Mouse (Mus musculus) spleen, postnatal 10 days (tissue): ENCODE measurements around the gene Tmem199.

Experiments
- DNase-seq, 2 experiments: peaks; one replicate each; pipeline ENCODE4 v3.0.0; 2021 to 2022; ENCODE audit warnings: low spot score in 2 of 2

Tmem199 gene

GRCm38 (mm10) chr11:78524838-78525237 is 12.9 kb upstream of the Tmem199 start:
- DNase-seq = no peak

DNA sequence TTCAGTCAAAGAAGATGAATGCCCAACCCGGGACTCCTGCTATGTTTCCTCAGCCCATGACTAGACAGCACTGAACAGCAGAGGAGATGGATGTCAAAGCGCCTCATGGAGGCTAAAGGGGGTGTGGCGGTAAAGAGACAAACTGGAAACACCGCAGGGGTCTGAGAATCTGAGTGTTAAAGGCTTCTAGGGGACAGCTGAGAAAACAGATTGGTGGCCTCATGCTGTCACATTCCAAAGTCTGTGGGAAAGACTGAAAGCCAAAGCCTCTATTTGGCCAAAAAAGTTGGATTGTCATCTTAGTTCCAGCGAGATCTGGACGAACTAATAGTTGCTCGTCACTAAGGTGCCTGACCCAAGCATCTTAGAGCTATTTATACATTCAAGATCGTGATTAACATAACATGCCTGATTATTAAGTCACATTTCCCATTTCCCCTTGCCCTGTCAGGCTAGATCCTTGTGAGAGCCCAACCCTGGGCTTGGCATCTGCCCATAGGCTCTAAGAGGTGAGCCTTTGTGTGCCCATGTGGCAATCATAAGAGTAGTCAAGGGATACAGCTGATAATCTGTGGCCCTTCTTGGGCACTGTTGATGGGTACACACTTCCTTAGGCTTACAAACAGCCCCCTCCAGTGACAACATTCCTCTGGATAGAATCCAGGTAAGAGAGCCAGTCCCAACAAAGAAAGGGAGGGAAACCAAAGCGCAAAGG is 11.4 kb upstream of the Tmem199 start:
- DNase-seq = no peak

DNA sequence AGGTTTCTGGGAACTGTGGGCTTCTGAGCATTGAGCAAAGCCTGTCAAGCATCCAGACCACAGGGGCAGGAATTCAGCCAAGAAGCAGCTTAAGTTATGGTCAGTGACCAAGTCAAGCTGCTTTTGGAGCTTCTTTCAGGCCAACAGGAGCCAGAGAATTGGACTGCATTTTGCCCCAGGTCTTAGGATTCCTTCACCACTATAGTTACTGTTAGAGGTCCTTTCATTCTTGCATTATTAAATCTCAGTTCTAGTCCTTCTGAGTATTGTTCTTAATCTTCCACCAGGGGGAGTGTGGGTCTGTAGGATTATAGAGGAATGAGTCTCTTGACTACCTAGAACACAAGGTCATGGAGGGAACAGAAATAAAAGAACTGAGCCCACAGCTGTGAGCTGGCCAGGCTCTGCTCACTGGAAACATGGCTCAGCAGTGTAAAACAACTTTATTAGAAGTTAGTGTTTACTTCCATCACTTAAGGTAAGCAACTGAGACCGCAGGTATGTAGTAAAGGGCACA is 10.6 kb upstream of the Tmem199 start:
- DNase-seq = no peak

DNA sequence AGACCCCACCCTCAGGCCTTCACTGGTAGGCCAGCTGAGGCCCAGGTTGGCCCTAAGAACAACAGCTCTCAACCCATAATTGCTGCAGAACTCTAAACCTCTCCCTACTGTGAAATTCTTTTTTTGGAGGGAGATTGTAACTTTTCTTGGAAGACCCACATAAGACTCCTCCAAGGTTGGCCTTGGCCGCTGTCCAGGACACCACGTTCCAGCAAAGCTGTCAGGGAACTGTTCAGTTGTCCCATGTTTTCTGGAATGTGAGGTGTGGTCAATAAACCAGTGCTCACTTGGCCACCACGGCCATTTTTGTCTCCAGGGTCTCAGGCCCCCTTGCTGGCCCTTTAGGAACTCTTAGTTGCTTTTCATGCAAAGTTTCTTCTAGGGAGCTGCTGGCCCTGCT is 9.9 kb upstream of the Tmem199 start:
- DNase-seq = no peak

- DNase-seq = no peak
Measured at GRCm38 (mm10) chr11:78518931-78519330, 7.0 kb upstream of the Tmem199 start.

DNA sequence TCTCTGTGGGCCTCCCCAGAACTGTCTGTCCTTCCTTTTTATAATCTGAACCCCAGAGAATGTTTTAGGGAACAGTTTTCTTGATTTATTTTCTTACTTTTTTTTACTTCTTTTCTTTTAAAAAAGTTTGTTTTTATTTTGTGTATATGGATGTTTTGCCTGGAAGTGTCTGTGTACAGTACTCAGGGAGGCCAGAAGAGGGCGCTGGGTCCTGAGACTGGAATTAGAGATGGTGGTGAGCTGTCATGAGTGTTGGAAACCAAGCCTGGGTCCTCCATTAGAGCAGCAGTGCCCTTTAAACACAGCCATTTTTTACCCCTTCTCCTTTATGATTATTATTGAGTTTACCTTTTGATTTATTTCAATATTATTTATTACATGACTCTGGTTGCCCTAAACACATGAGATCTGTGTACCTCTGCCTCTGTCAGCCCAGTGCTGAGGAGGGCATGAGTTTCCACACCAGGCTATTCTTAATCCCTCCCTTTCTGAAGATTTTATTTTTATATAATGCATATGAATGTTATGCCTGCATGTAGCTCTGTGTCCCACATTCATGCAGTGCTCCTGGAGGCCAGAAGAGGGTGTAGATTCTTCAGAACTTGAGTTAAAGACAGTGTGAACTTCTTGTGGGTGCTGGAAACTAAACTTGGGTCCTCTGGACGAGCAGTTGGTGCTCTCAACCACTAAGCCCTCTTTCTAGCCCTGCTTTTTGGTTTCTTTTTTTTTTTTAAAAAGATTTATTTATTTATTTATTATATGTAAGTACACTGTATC is 3.8 kb upstream of the Tmem199 start:
- DNase-seq = peak in 1 of 2 experiments; percentile 45

DNA sequence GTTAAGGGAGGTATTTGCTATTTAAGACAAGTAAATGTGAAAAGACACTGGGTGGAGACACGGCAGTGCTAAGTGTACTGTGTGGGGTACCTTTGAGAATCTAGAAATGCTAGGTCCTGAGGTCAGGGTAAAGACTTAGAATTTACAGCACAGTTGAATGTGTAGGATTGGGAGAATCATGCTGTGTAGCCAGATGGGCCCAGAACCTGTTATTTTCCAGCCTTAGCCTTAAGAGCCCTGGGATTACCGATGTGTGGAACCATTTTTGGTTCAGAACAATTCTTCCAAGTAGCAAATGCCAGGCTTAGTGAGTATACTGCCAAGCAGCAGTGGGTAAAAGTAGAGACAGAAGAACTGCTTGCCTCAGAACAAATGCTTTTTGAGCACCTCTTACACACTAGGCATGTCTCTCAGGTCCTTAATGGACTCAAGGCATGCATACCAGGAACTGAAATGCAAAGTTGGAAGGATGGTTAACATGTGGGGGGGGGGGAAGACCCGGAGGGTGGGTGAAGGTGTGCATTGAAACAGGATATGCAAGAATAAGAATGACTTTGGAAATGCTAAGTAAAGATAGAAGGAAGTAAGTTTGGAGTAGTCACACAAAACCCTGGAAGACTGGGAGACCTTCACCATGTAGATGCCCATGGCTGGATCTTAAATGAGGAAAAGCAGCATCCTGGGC is 1.3 kb upstream of the Tmem199 start:
- no peak for DNase-seq

GRCm38 (mm10) chr11:78509148-78509547 is 2.8 kb downstream of the Tmem199 start:
- DNase-seq = peak in 1 of 2 experiments; percentile 55

DNA sequence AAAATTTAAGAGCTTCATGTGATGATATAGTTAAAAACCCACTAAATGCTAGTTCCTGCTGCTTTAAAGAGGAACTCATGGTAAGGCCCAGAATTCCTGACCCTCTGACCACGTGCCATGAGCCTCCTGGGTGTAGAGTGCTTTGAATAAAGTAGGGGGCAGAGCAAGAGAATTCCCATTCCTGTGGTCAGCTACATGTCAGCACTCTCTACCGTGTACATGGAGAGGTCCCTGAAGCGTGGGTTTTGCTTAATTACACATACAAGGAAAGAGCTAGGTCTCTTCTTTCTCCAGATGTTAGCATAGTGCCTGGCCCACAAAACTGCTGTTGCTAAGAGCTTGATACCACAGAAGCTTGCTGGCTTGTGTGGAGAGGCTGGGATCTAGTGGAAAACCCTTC is 6.5 kb downstream of the Tmem199 start:
- no peak for DNase-seq

DNA sequence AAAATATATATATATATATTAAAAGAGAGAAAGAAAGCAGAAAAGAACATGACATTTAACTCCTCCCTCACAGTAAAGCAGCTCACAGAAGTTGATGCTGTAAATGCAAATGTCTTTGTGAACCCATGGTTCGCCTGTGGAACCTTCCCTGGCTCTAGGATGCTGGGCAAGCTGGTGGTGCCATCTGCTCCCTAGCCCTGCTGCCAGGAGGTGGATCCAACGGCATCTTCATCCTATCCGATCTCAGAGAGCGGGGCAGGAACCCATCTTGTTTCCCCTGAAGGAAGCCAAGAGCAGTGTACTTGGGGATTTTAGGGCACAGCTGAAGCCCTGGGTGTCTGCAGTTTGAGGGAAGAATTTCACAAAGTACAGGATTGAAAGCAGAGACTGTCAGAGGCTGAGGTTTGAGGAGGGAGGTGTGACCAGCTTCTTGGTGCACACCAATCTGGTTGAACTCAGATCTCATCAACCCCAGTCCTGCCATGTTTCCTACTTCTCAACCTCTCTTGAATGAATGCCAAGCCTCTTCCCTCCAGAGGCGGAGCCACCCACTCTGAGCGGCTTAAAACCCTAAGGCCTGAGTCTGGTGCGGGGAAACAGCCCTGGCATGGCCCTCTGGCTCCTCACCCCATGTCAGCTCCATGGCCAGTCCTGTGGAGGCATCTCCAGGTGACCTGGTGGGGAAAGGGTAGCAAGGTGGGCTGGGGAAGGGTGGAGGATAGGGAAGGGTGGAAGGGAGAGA is 8.9 kb downstream of the Tmem199 start, which contains the start of gene Sebox:
TSS of gene Sebox (plus strand) at position 539 of the 742 bp plus-strand sequence.
- no peak for DNase-seq

DNA sequence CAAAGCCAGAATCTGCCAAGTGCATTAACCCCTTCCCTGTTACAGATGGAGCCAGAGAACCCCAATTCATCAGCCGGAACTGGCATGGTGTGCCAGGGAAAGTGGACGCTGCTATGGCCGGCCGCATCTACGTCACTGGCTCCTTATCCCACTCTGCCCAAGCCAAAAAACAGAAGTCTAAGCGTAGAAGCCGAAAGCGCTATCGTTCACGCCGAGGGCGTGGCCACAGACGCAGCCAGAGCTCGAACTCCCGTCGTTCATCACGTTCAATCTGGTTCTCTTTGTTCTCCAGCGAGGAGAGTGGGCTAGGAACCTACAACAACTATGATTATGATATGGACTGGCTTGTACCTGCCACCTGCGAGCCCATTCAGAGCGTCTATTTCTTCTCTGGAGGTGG is 10.4 kb downstream of the Tmem199 start:
- no peak for DNase-seq

DNA sequence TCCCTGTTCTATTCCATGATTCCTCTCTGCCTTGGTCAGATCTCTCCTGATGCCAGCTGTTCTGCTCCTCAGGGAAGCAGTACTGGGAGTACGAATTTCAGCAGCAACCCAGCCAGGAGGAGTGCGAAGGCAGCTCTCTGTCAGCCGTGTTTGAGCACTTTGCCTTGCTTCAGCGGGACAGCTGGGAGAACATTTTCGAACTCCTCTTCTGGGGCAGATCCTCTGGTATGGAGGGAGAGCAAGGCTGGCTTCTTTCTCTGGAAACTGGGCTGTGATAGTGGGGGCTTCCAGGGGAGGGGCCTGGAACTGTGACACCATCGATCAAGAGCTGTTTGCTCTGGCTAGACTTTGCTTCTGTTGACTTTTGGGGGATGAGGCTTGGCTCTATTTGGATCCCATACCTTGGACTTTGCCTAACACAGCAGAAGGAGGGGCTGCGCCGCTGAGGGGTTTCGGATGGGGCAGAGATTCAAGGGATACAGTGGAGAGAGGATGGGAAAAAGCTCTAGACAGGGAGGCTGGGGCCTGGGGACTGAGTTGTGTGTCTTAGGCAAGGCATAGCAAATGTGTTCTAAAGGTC is 11.3 kb downstream of the Tmem199 start:
- no peak for DNase-seq

DNA sequence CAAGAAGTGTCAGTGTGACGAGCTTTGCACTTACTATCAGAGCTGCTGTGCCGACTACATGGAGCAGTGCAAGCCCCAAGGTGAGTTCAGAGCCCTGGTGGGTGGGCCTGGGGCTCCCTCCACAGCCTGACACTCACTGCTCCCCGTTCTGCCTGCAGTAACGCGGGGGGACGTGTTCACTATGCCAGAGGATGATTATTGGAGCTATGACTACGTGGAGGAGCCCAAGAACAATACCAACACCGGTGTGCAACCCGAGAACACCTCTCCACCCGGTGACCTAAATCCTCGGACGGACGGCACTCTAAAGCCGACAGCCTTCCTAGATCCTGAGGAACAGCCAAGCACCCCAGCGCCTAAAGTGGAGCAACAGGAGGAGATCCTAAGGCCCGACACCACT is 12.4 kb downstream of the Tmem199 start:
- DNase-seq = no peak

GRCm38 (mm10) chr11:78499004-78499403 is 13.0 kb downstream of the Tmem199 start, which contains the start of gene Vtn:
Gene Vtn, plus strand, starts transcription at chr11:78499091.
- no peak for DNase-seq

- DNase-seq = peak; percentile 78 to 96
Measured at GRCm38 (mm10) chr11:78497544-78498522, 14.1 kb downstream of the Tmem199 start, which contains the start of gene Sarm1. Gene Sarm1, minus strand, starts transcription at chr11:78497754.

DNA sequence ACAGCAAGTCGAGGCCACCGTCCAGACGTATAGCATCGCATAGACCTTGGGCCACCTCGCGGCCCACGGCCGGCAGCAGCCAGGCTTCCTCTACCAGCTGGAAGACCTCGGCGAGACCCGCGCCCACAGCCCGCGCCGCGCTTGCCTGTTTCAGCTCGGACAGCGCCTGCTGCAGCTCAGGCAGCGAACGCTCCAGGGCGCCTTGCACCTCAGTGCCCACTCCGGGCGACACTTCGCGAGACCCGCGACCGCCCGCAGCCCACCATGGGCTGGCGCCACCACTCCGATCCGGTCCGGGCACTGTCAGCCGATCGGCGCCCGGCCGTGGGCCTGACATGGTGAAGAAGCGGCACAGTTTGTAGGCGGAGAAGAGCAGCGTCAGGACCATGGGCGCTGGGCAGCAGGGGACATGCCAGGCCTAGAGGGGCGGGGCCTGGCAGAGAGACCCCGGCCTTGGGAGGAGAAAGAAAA is 14.9 kb downstream of the Tmem199 start:
- peak in 1 of 2 experiments; percentile 37 for DNase-seq

DNA sequence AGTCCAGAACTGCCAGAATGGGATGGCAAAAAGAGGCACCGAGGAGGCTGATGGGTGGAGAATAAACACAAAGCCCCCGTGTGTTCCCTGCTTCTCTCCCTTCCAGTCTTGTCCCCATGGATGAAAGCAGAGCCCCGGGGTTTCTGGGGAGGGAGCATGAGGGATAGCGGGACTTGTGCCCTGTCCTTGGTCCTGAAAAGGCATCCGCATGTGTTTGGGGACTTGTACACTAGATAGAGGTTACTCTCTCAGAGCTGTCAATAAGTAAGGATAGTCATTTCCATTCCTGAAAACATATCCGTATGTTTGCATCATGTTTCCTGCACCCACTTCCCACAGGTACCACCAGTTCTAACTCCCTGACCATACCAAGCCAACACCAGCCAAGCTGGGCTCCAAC is 16.1 kb downstream of the Tmem199 start:
- peak in 1 of 2 experiments; percentile 52 for DNase-seq

GRCm38 (mm10) chr11:78490781-78491241 is 21.2 kb downstream of the Tmem199 start:
- DNase-seq = no peak

DNA sequence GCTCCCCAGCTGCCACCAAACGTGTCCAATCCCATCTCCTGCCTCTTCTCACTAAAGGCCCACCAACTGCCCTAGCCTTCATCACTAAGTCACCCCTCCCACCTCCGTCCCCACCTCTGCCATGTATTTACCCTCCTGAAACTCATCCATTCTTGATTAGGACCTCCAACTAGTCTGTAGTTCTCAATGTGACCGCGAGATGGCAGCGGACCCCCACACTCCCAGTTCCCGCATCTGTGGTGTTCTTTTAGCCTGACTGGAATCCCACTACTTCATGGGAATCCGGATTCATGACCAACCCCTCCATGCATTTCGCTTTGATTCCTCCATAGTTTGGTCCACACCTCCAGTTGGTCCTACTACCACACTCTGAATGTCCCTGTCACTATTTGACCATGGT is 23.8 kb downstream of the Tmem199 start:
- peak; percentile 47 to 74 for DNase-seq

GRCm38 (mm10) chr11:78483639-78484038 is 28.3 kb downstream of the Tmem199 start:
- DNase-seq = no peak
